Mouse (Mus musculus) heart, embryonic 12.5 days (tissue): ENCODE measurements at regions not wholly inside any gene's neighbourhood (a gene's known extent, or its start where the extent isn't known, plus 50 kb on each side); places are given as distances from the start of the nearest gene placed in this dataset.
"Not testable (repeated sequence)": the region's sequence is repeated elsewhere in the genome, so short reads cannot be mapped to it uniquely, and the experiment has no call there.

Experiments used
- ATAC-seq: fragments of 200-750 bp; cut with Nextera tagmentation; 2 replicates; pipeline ENCODE4 v1.8.0; 2017; ENCODE audit warnings: moderate TSS enrichment, moderate library complexity; ENCODE audit not compliant: insufficient number of reproducible peaks, low FRiP score
- H3K27ac ChIP-seq: fragments of 300-500 bp; sonication (generic); 2 replicates; pipeline ENCODE4 v1.5.1; 2016; ENCODE audit warnings: mild to moderate bottlenecking, moderate library complexity; ENCODE audit not compliant: poor library complexity, severe bottlenecking
- H3K27me3 ChIP-seq: fragments of 300-500 bp; sonication (generic); replicated peaks from 2 replicates; pipeline ENCODE4 v1.6.1; 2016; ENCODE audit warnings: mild to moderate bottlenecking, moderate library complexity
- H3K36me3 ChIP-seq: fragments of 300-500 bp; sonication (generic); 2 replicates; pipeline ENCODE4 v1.6.1; 2016; ENCODE audit warnings: mild to moderate bottlenecking, moderate library complexity
- H3K4me1 ChIP-seq: fragments of 300-500 bp; sonication (generic); replicated peaks from 2 replicates; pipeline ENCODE4 v1.6.1; 2016; ENCODE audit warnings: mild to moderate bottlenecking
- H3K4me2 ChIP-seq: fragments of 300-500 bp; sonication (generic); 2 replicates; pipeline ENCODE4 v1.6.1; 2016; ENCODE audit warnings: mild to moderate bottlenecking, moderate library complexity
- H3K4me3 ChIP-seq: fragments of 300-500 bp; sonication (generic); 2 replicates; pipeline ENCODE4 v1.5.1; 2016; ENCODE audit warnings: mild to moderate bottlenecking
- H3K9ac ChIP-seq: fragments of 300-500 bp; sonication (generic); 2 replicates; pipeline ENCODE4 v1.6.1; 2016; ENCODE audit warnings: mild to moderate bottlenecking, moderate library complexity
- H3K9me3 ChIP-seq: fragments of 300-500 bp; sonication (generic); replicated peaks from 2 replicates; pipeline ENCODE4 v1.6.1; 2016; ENCODE audit warnings: mild to moderate bottlenecking, moderate library complexity
- WGBS: fragments of 180-500 bp; shearing (Covaris S2); methylation state at CpG from one replicate; pipeline ENCODE4 v1.1.7; 2016; 5-methylcytosine and 5-hydroxymethylcytosine counted together

- H3K27me3 ChIP-seq, H3K4me3 ChIP-seq, H3K9ac ChIP-seq, H3K9me3 ChIP-seq, ATAC-seq, H3K27ac ChIP-seq, H3K36me3 ChIP-seq, H3K4me1 ChIP-seq, H3K4me2 ChIP-seq: not testable (repeated sequence)
- WGBS, result 67% methylated on average over 1 of the region's 2 CpGs
Measured at GRCm38 (mm10) chr13:65375273-65375672, 96.7 kb downstream of the Zfp369 start.

- not testable (repeated sequence) for ATAC-seq, H3K9me3 ChIP-seq, H3K4me3 ChIP-seq, H3K4me2 ChIP-seq, H3K36me3 ChIP-seq, H3K27ac ChIP-seq, H3K27me3 ChIP-seq, H3K9ac ChIP-seq, H3K4me1 ChIP-seq
- 39% methylated on average over 21 of the region's 21 CpGs for WGBS
Measured at GRCm38 (mm10) chr13:65379411-65379810, 100.8 kb downstream of the Zfp369 start.

- H3K4me2 ChIP-seq, H3K27me3 ChIP-seq, H3K36me3 ChIP-seq, H3K4me3 ChIP-seq, H3K4me1 ChIP-seq, H3K27ac ChIP-seq, H3K9ac ChIP-seq, ATAC-seq, H3K9me3 ChIP-seq: not testable (repeated sequence)
- WGBS, result 51% methylated on average over 4 of the region's 4 CpGs
Measured at GRCm38 (mm10) chr13:65414990-65415389, 97.5 kb upstream of the Gm10139 start.

GRCm38 (mm10) chr13:65420201-65420600, 92.3 kb upstream of the Gm10139 start:
- Histone ChIP-seq H3K4me3 (peak overlapping the region; percentile 40), H3K4me2 (peak overlapping the region; percentile 66)
- not testable (repeated sequence) for H3K4me1 ChIP-seq, H3K9ac ChIP-seq, ATAC-seq, H3K27ac ChIP-seq, H3K9me3 ChIP-seq, H3K27me3 ChIP-seq, H3K36me3 ChIP-seq
- WGBS, result 4% methylated on average over 27 of the region's 28 CpGs
